Mouse (Mus musculus): ENCODE results near the gene Wbp1. TPM values are rescaled to one million over a fixed set of nuclear protein-coding genes. Genes with fewer than 3 reads are reported as not detected.

Wbp1 gene
- polyA plus RNA-seq, 1 experiment from 2014 or later, result 228 TPM

MicroRNA genes within 50 kb of the gene (microRNA counts, 519-probe panel; counts per million panel counts)
- microRNA mmu-miR-3470a+mmu-miR-3470b, result 1,958 counts per million, percentile 27 among the panel's probes with 10 or more counts

Small RNAs within 50 kb of the gene (microRNA-seq; reads per million reads assigned to microRNA genes)
- not detected for gene Mir3470a

Other genes with a start within 250 kb of the Wbp1 start
- gene Sema4f, start 181.8 kb downstream of the Wbp1 start, polyA plus RNA-seq (2015; fragmentation: Nextera tagmentation; extraction: Ambion mirVana), result 16.3 and 18.7 TPM in 2 replicates
- gene M1ap, start 174.7 kb downstream of the Wbp1 start, polyA plus RNA-seq (2015; fragmentation: Nextera tagmentation; extraction: Ambion mirVana), result not detected in 2 replicates
- gene Dok1, start 88.1 kb downstream of the Wbp1 start, polyA plus RNA-seq (2015; fragmentation: Nextera tagmentation; extraction: Ambion mirVana), result 2.0 and 2.1 TPM in 2 replicates
- 5.3 and 6.0 TPM in 2 replicates for gene Loxl3, start 87.4 kb downstream of the Wbp1 start, polyA plus RNA-seq (2015; fragmentation: Nextera tagmentation; extraction: Ambion mirVana)
- gene Aup1, start 67.0 kb downstream of the Wbp1 start, polyA plus RNA-seq (2015; fragmentation: Nextera tagmentation; extraction: Ambion mirVana), result 157 and 186 TPM in 2 replicates
- 70.7 and 77.8 TPM in 2 replicates for gene Htra2, start 66.3 kb downstream of the Wbp1 start, polyA plus RNA-seq (2015; fragmentation: Nextera tagmentation; extraction: Ambion mirVana)
- 0.30 and 0.31 TPM in 2 replicates for gene Dqx1, start 63.7 kb downstream of the Wbp1 start, polyA plus RNA-seq (2015; fragmentation: Nextera tagmentation; extraction: Ambion mirVana)
- not detected in 2 replicates for gene Tlx2, start 51.3 kb downstream of the Wbp1 start, polyA plus RNA-seq (2015; fragmentation: Nextera tagmentation; extraction: Ambion mirVana)
- 45.5 and 46.5 TPM in 2 replicates for gene Pcgf1, start 43.7 kb downstream of the Wbp1 start, polyA plus RNA-seq (2015; fragmentation: Nextera tagmentation; extraction: Ambion mirVana)
- not detected in 2 replicates for gene Lbx2, start 35.2 kb downstream of the Wbp1 start, polyA plus RNA-seq (2015; fragmentation: Nextera tagmentation; extraction: Ambion mirVana)
- gene Ccdc142, start 20.0 kb downstream of the Wbp1 start, polyA plus RNA-seq (2015; fragmentation: Nextera tagmentation; extraction: Ambion mirVana), result 3.2 and 4.3 TPM in 2 replicates
- 4.1 and 4.9 TPM in 2 replicates for gene Gm42688, start 19.9 kb downstream of the Wbp1 start, polyA plus RNA-seq (2015; fragmentation: Nextera tagmentation; extraction: Ambion mirVana)
- gene Mrpl53, start 12.5 kb downstream of the Wbp1 start, polyA plus RNA-seq (2015; fragmentation: Nextera tagmentation; extraction: Ambion mirVana), result 109 and 122 TPM in 2 replicates
- gene Mogs, start 6.1 kb downstream of the Wbp1 start, polyA plus RNA-seq (2015; fragmentation: Nextera tagmentation; extraction: Ambion mirVana), result 21.8 and 22.6 TPM in 2 replicates
- 11.4 and 14.4 TPM in 2 replicates for gene Ino80b, start 3.9 kb upstream of the Wbp1 start, polyA plus RNA-seq (2015; fragmentation: Nextera tagmentation; extraction: Ambion mirVana)
- 6.9 and 7.4 TPM in 2 replicates for gene Rtkn, start 13.9 kb upstream of the Wbp1 start, polyA plus RNA-seq (2015; fragmentation: Nextera tagmentation; extraction: Ambion mirVana)
- gene Wdr54, start 34.8 kb upstream of the Wbp1 start, polyA plus RNA-seq (2015; fragmentation: Nextera tagmentation; extraction: Ambion mirVana), result 18.2 and 21.7 TPM in 2 replicates
- gene 1700003E16Rik, start 34.8 kb upstream of the Wbp1 start, polyA plus RNA-seq (2015; fragmentation: Nextera tagmentation; extraction: Ambion mirVana), result 7.8 and 9.4 TPM in 2 replicates
- 150 and 158 TPM in 2 replicates for gene Dctn1, start 44.4 kb upstream of the Wbp1 start, polyA plus RNA-seq (2015; fragmentation: Nextera tagmentation; extraction: Ambion mirVana)
- gene Slc4a5, start 98.3 kb upstream of the Wbp1 start, polyA plus RNA-seq (2015; fragmentation: Nextera tagmentation; extraction: Ambion mirVana), result 0.52 and 0.76 TPM in 2 replicates
- 22.3 and 28.6 TPM in 2 replicates for gene Mthfd2, start 204.3 kb upstream of the Wbp1 start, polyA plus RNA-seq (2015; fragmentation: Nextera tagmentation; extraction: Ambion mirVana)
- 30.2 and 36.6 TPM in 2 replicates for gene Mob1a, start 204.5 kb upstream of the Wbp1 start, polyA plus RNA-seq (2015; fragmentation: Nextera tagmentation; extraction: Ambion mirVana)
- gene Bola3, start 227.6 kb upstream of the Wbp1 start, polyA plus RNA-seq (2015; fragmentation: Nextera tagmentation; extraction: Ambion mirVana), result 48.2 and 49.3 TPM in 2 replicates